Mouse (Mus musculus): ENCODE measurements at regions not wholly inside any gene's neighbourhood (a gene's known extent, or its start where the extent isn't known, plus 50 kb on each side); places are given as distances from the start of the nearest gene placed in this dataset.

DNA sequence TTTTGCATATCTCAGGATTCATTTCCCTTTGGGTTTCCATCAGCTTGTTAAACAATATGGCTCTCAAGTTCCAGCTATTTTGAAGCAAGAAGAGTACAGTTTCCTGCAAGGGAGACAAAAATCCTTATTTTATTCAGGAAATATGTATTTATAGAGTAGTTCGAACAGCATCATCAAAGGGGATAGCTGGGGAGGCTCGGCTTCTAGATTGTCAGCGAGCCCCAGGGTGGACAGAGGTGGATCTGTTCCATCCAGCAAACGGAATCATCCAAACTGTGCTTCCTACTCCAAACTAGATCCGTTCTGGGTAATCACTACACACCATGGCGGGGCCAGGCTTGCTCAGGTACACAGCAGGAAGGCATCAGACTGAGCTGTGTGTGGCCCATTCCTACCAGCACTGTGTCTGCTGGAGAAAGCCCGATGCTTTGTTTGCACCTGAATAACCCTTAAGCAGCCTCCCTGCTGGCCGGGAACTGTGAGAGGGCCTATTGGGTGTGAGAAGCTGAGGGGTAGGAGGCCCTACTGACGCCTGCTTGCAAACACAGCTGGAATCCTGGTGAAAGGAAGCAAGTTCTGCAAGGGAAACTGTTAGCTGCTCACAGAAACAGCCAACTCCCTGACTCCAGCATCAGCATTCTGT is 92.3 kb downstream of the Rps24 start:
- no peaks in the 10 kb centered on the region for H3K36me3 ChIP-seq (replicated peaks; ENCODE audit: insufficient read depth, low read length)
- no peak for ATAC-seq
- no peak for DNase-seq
- H3K27ac ChIP-seq (ENCODE audit: low read depth): no peak overlapping the region
- no peak for TF ChIP-seq EP300 (IDR thresholded peaks at IDR 0.05; ENCODE audit: low read depth)
- TF ChIP-seq CTCF (IDR thresholded peaks at IDR 0.05; ENCODE audit: low read depth): no peak
- WGBS (ENCODE audit: insufficient replicate concordance): 42% methylated on average over 9 of the region's 9 CpGs
- no peak overlapping the region for H3K9ac ChIP-seq (replicated peaks)
- H3K27me3 ChIP-seq (ENCODE audit: insufficient read depth, low read length): no peaks in the 10 kb centered on the region
- no peaks in the 10 kb centered on the region for H3K9me3 ChIP-seq (ENCODE audit: low read length)
- H3K4me3 ChIP-seq (ENCODE audit: low read depth, low read length): no peak overlapping the region
- H3K4me1 ChIP-seq (ENCODE audit: insufficient read depth): no peaks in the 10 kb centered on the region
- H3K4me2 ChIP-seq (ENCODE audit: low read depth, low read length): no peak overlapping the region

DNA sequence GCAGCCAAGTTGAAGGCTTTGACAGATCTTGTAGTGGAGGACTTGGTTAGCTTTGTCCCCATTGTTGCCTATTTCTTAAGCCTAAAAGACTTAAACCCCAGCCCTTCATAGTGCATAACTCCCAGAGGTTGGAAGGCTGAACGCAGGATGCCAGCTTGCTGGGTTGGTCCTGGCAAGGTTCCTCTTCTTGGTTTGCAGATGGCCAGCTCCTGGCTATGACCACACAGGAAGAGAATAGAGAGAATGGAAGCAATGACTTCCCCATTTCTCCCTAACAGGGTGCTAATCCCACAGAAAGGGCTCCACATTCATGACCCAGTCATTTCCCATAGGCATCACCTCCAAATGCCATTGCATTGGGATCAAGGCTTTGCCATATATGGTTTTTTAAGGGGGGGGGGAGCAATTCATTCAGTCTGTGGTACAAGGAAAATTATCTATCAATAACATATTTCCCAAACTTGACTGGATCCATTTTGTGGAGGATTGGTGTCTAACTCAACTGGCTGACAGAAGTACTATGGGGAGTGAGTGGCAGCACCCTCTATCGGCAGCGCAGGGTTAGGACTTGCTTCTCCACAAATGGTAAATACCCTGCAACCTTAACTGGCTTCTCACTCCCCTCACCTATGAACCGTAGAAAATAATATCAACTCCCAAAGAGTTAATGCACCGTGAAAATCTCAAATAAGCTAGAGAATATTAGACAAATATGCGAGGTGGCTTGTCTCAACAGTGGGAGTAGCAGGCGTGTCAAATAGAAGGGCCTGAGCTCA is 99.4 kb downstream of the Rps24 start:
- no peaks in the 10 kb centered on the region for H3K27me3 ChIP-seq (ENCODE audit: insufficient read depth, low read length)
- H3K4me3 ChIP-seq (ENCODE audit: low read depth, low read length): no peak overlapping the region
- peak; percentile 34 for TF ChIP-seq CTCF (IDR thresholded peaks at IDR 0.05; ENCODE audit: low read depth)
- TF ChIP-seq EP300 (IDR thresholded peaks at IDR 0.05; ENCODE audit: low read depth): no peak
- 56% methylated on average over 7 of the region's 7 CpGs for WGBS (ENCODE audit: insufficient replicate concordance)
- no peak for DNase-seq
- no peaks in the 10 kb centered on the region for H3K9me3 ChIP-seq (ENCODE audit: low read length)
- H3K4me1 ChIP-seq (ENCODE audit: insufficient read depth): no peaks in the 10 kb centered on the region
- H3K4me2 ChIP-seq (ENCODE audit: low read depth, low read length): no peak overlapping the region
- ATAC-seq: no peak
- H3K36me3 ChIP-seq (replicated peaks; ENCODE audit: insufficient read depth, low read length): no peaks in the 10 kb centered on the region
- H3K27ac ChIP-seq (ENCODE audit: low read depth): no peak overlapping the region
- H3K9ac ChIP-seq (replicated peaks): no peak overlapping the region

DNA sequence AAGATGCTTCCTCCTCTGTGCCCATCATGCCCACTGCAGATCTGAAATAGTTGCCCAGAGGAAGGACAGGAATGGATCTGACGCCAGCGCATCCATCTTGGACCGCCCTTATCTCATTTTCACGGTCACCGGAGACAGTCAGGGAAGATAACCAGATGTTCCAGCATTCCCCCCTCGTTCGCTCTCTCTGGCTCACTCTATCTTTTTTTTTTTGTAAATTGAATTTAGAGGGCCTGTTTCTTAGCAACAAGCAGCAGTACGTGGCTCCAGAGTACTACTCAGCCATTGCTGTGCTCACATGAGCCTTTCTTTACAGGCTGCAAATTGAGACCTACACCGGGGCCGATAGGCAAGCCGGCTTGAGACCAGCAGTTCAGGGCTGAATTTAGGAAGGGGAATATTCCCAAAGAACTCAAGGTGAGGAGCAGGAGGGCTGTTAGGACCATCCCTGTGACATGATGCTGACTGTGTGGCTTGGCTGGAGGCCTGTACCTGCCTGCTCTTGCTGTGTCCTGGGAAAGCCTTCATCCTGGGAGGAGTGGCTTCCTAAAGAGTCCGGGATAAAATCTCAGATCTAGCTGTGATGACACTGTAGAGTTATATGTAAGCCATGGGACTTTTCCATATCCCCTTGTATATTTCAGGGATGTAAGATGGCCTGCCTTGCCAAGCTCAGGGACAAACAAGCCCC is 100.2 kb downstream of the Rps24 start:
- Histone ChIP-seq H3K4me3 (ENCODE audit: low read depth, low read length) (no peak overlapping the region), H3K4me1 (ENCODE audit: insufficient read depth) (no peaks in the 10 kb centered on the region), H3K27me3 (ENCODE audit: insufficient read depth, low read length) (no peaks in the 10 kb centered on the region), H3K9ac (replicated peaks) (no peak overlapping the region), H3K4me2 (ENCODE audit: low read depth, low read length) (no peak overlapping the region), H3K9me3 (ENCODE audit: low read length) (no peaks in the 10 kb centered on the region), H3K27ac (ENCODE audit: low read depth) (no peak overlapping the region), H3K36me3 (replicated peaks; ENCODE audit: insufficient read depth, low read length) (no peaks in the 10 kb centered on the region)
- TF ChIP-seq EP300 (IDR thresholded peaks at IDR 0.05; ENCODE audit: low read depth) (no peak), CTCF (IDR thresholded peaks at IDR 0.05; ENCODE audit: low read depth) (no peak)
- 75% methylated on average over 12 of the region's 12 CpGs for WGBS (ENCODE audit: insufficient replicate concordance)
- DNase-seq (no peak), ATAC-seq (no peak)

- Histone ChIP-seq H3K4me1 (ENCODE audit: insufficient read depth) (no peaks in the 10 kb centered on the region), H3K9me3 (ENCODE audit: low read length) (no peaks in the 10 kb centered on the region), H3K36me3 (replicated peaks; ENCODE audit: insufficient read depth, low read length) (no peaks in the 10 kb centered on the region), H3K27ac (ENCODE audit: low read depth) (no peak overlapping the region), H3K4me2 (ENCODE audit: low read depth, low read length) (no peak overlapping the region), H3K27me3 (ENCODE audit: insufficient read depth, low read length) (no peaks in the 10 kb centered on the region), H3K9ac (replicated peaks) (no peak overlapping the region), H3K4me3 (ENCODE audit: low read depth, low read length) (no peak overlapping the region)
- no peak for ATAC-seq
- TF ChIP-seq CTCF (IDR thresholded peaks at IDR 0.05; ENCODE audit: low read depth): no peak
- TF ChIP-seq EP300 (IDR thresholded peaks at IDR 0.05; ENCODE audit: low read depth): no peak
- 75% methylated on average over 3 of the region's 3 CpGs for WGBS (ENCODE audit: insufficient replicate concordance)
- DNase-seq: no peak
Observed at GRCm38 (mm10) chr14:24588041-24588440, 101.1 kb downstream of the Rps24 start.

- WGBS (ENCODE audit: insufficient replicate concordance): 53% methylated on average over 14 of the region's 14 CpGs
- no peak overlapping the region for H3K9ac ChIP-seq (replicated peaks)
- ATAC-seq: no peak
Observed at GRCm38 (mm10) chr14:24606444-24607173, 119.7 kb downstream of the Rps24 start.

DNA sequence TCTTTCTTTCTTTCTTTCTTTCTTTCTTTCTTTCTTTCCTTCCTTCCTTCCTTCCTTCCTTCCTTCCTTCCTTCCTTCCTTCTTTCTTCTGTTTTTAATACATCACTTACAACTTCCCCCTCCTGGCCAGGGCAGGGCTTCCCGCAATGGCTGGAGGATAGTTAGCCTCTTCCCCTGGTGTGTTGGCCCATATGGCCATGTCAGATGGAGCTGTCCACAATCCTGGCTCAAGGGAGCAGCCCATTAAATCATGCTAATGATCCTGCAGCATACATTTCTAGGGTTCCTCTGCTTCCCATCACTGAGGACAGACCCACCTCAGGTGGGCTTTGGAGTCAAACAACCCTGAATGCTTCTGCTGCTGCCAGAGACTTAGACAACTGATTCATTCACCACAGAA is 121.4 kb downstream of the Rps24 start:
- Histone ChIP-seq H3K9me3 (ENCODE audit: low read length) (no peaks in the 10 kb centered on the region), H3K4me2 (ENCODE audit: low read depth, low read length) (no peak overlapping the region)
- 74% methylated on average over 1 of the region's 1 CpGs for WGBS (ENCODE audit: insufficient replicate concordance)

More at GRCm38 (mm10) chr14:24606444-24607173, 119.7 kb downstream of the Rps24 start:
- no peak for DNase-seq
- no peaks in the 10 kb centered on the region for H3K27me3 ChIP-seq (ENCODE audit: insufficient read depth, low read length)
- H3K4me1 ChIP-seq (ENCODE audit: insufficient read depth): no peaks in the 10 kb centered on the region
- no peak overlapping the region for H3K4me2 ChIP-seq (ENCODE audit: low read depth, low read length)
- TF ChIP-seq CTCF (IDR thresholded peaks at IDR 0.05; ENCODE audit: low read depth): no peak
- H3K27ac ChIP-seq (ENCODE audit: low read depth): no peak overlapping the region
- H3K4me3 ChIP-seq (ENCODE audit: low read depth, low read length): no peak overlapping the region
- H3K36me3 ChIP-seq (replicated peaks; ENCODE audit: insufficient read depth, low read length): no peaks in the 10 kb centered on the region
- no peaks in the 10 kb centered on the region for H3K9me3 ChIP-seq (ENCODE audit: low read length)

More for the DNA sequence above, 121.4 kb downstream of the Rps24 start:
- no peak overlapping the region for H3K27ac ChIP-seq (ENCODE audit: low read depth)
- no peaks in the 10 kb centered on the region for H3K36me3 ChIP-seq (replicated peaks; ENCODE audit: insufficient read depth, low read length)
- DNase-seq (no peak), ATAC-seq (no peak)
- no peak overlapping the region for H3K4me3 ChIP-seq (ENCODE audit: low read depth, low read length)
- H3K4me1 ChIP-seq (ENCODE audit: insufficient read depth): no peaks in the 10 kb centered on the region
- TF ChIP-seq EP300 (IDR thresholded peaks at IDR 0.05; ENCODE audit: low read depth) (no peak), CTCF (IDR thresholded peaks at IDR 0.05; ENCODE audit: low read depth) (no peak)
- no peaks in the 10 kb centered on the region for H3K27me3 ChIP-seq (ENCODE audit: insufficient read depth, low read length)
- H3K9ac ChIP-seq (replicated peaks): no peak overlapping the region

All from liver, postnatal 0 days (tissue).